Mouse (Mus musculus) embryo, embryonic 11.5 days (tissue): ENCODE measurements around the gene A630073D07Rik.
"Not testable (repeated sequence)": the region's sequence is repeated elsewhere in the genome, so short reads cannot be mapped to it uniquely, and the experiment has no call there.

Experiments used
- DNase-seq: peaks from one replicate; pipeline ENCODE4 v3.0.0-alpha.2; 2012; ENCODE audit warnings: low read depth, low spot score

The A630073D07Rik gene

DNA sequence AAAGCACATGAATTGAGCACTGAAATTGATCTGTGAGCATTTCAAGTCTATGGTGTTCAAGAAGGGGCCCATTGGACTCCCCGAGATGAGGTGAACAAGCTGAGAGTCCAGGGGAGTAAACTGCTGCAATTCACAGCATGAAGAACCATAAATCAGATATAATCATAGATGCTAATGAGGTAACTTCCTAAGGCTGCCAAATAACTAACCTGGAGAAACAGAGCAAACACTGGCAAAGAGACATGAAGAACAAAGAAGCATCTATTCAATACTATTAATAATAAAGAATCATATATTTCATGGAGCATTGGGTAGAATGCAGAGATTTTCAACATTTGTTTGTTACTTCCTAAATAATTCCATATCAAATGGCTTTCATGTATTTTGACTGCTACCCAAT, at the start of gene A630073D07Rik:
Gene A630073D07Rik (minus strand): TSS at position 101 of the 400 bp plus-strand sequence.
- DNase-seq, result no peak

DNA sequence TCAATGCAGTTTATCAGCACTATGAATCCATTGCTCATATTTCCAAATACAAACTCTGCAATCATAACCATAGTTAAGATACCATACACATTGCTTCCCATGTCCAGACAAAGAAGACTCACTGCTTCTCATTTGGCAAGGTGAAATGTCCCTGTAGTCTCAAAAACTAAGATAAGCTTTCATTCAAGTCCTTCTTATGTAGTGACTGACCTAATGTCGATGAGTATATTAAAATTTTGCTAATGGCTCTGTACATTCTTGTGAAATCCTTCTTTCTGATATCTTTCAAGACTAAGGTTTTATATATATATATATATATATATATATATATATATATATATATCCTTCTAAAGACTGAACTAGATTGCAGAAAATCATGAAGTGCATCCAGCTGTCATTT, 49.6 kb upstream of the A630073D07Rik start, which contains the start of gene Tas2r121:
Gene Tas2r121 (minus strand): TSS at position 101 of the 400 bp plus-strand sequence.
- no peak for DNase-seq

DNA sequence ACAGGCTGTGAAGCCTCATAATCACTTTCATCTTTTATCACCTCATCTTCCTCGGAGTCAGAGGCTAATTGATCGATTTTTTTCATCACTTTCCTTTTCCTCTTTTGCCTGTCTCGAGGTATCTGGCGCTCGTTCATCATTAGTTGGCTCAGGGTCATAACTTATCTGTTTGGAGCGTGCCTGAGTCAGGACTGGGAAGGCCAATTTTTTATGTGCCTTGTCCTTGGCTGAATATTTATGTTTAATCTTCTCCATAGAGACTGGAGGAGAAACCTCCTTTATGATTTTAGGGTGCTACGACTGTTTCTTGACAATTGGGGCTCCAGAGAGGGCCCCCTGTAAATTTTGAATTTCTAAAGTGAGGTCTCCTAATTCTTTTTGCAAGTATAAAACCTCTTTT, 40.3 kb upstream of the A630073D07Rik start:
- DNase-seq, result not testable (repeated sequence)

DNA sequence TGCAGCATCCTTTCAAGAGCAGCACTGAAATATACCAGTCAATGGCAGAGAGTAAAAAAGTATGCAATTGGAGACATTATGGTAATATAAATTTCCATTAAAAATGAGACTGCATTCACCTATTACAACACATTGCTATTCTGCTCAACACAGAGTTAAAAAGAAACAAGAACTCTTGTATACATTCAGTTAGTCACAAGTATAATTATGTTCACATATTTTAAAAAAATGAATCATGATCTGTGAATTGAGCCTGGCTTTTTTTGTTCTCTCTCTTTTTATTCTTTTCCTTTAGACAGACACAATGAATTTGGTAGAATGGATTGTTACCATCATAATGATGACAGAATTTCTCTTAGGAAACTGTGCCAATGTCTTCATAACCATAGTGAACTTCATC, 5.3 kb upstream of the A630073D07Rik start, which contains the start of gene Tas2r120:
Gene Tas2r120 (plus strand): TSS at position 301 of the 400 bp plus-strand sequence.
- DNase-seq, result no peak

DNA sequence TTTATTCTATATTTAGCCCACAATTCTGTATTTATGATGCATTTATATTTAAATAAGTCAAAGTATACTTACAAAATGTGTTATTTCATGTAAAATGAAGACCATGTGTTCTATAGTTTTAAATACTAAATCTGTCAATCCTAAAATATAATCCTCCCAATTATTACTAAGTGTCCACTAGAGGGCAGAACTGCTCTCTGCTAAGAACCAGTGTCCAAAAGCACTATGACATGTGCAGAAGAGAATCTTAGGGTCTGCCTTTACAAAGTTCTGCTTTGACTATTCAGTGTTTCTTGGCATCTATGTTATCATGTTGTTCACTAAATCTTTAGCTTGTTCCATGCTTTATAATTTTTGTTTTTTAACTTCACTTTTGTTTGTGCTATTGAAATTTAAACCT, 1.9 kb downstream of the A630073D07Rik start:
- DNase-seq, result peak; percentile 1

DNA sequence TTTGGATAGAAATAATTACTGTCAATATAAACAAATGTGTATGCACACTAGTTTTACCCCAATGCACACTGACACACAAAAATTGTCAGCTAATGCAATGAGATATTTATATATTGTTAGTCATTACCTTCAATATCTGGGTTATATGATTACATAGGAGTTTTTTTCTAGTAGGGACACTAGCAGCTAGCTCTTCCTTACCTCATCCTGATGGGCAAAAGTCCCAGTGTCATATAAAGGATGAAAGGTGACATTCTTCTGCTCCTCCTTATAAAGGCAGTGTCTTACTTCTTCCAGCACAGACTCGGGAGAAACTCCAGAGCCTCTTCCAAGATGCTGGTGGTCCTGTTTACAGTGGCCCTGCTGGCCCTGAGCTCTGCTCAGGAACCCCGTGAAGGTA, 55.7 kb downstream of the A630073D07Rik start, which contains the start of gene Prp2:
Gene Prp2 (plus strand): TSS at position 301 of the 400 bp plus-strand sequence.
- DNase-seq, result not testable (repeated sequence)
